Mouse (Mus musculus) heart, embryonic 13.5 days (tissue): ENCODE measurements around the gene Ceacam18. TPM values are rescaled to one million over a fixed set of nuclear protein-coding genes. Genes with fewer than 3 reads are reported as not detected.
"Not testable (repeated sequence)": the region's sequence is repeated elsewhere in the genome, so short reads cannot be mapped to it uniquely, and the experiment has no call there.

ENCODE experiments used
- ATAC-seq: fragments of 200-750 bp; cut with Nextera tagmentation; 2 replicates; pipeline ENCODE4 v1.8.0; 2017; ENCODE audit warnings: moderate TSS enrichment; ENCODE audit not compliant: insufficient number of reproducible peaks, low FRiP score, low TSS enrichment; ENCODE audit errors: extremely low read depth
- H3K27ac ChIP-seq: fragments of 300-500 bp; sonication (generic); replicated peaks from 2 replicates; pipeline ENCODE4 v1.5.1; 2015; ENCODE audit warnings: moderate library complexity, mild to moderate bottlenecking, inconsistent platforms
- H3K27me3 ChIP-seq: fragments of 300-500 bp; sonication (generic); replicated peaks from 2 replicates; pipeline ENCODE4 v1.6.1; 2015; ENCODE audit warnings: mild to moderate bottlenecking, inconsistent platforms
- H3K36me3 ChIP-seq: fragments of 300-500 bp; sonication (generic); 2 replicates; pipeline ENCODE4 v1.6.1; 2015; ENCODE audit warnings: mild to moderate bottlenecking, inconsistent platforms
- H3K4me1 ChIP-seq: fragments of 300-500 bp; sonication (generic); 2 replicates; pipeline ENCODE4 v1.6.1; 2015; ENCODE audit warnings: inconsistent platforms
- H3K4me2 ChIP-seq: fragments of 300-500 bp; sonication (generic); 2 replicates; pipeline ENCODE4 v1.6.1; 2015; ENCODE audit warnings: inconsistent platforms, mild to moderate bottlenecking, moderate library complexity
- H3K4me3 ChIP-seq: fragments of 300-500 bp; sonication (generic); 2 replicates; pipeline ENCODE4 v1.5.1; 2015; ENCODE audit warnings: moderate library complexity, mild to moderate bottlenecking, inconsistent platforms
- H3K9ac ChIP-seq: fragments of 300-500 bp; sonication (generic); 2 replicates; pipeline ENCODE4 v1.6.1; 2015; ENCODE audit warnings: inconsistent platforms, mild to moderate bottlenecking, moderate library complexity
- H3K9me3 ChIP-seq: fragments of 300-500 bp; sonication (generic); 2 replicates; pipeline ENCODE4 v1.6.1; 2016; ENCODE audit warnings: inconsistent platforms
- WGBS: fragments of 180-500 bp; shearing (Covaris S2); methylation state at CpG from one replicate; pipeline ENCODE4 v1.1.7; 2015; ENCODE audit warnings: mixed read lengths; 5-methylcytosine and 5-hydroxymethylcytosine counted together
- polyA plus RNA-seq: library from polyadenylated mRNA; unstranded; fragments of >200 nt; fragmentation: Nextera tagmentation; extraction: Ambion mirVana; gene quantifications from 2 replicates; pipeline ENCODE4 v1.2.1, GENCODE M21; 2015

Ceacam18 gene
- polyA plus RNA-seq, 1 experiment from 2014 or later: not detected

DNA sequence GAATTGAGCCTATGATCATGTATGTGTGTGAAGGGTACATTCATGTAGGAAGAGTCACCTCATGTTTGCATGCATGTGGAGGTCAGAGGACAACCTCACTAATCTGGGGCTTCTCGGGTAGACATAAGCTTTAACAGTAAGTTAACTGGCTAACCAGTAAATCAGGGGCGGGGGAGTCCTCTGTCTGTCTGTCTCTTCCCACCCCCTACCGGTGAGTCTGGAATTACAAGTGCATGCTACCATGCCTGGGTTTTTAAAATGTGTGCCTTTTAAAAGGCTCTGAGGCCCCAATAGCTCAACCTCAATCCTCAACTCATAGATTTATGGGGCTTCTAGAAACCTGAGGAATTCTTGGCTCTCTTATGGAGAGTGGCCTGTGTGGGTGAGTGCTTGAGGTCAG lies 34.1 kb downstream of the Ceacam18 start:
- Histone ChIP-seq H3K4me2 (no peak overlapping the region), H3K27ac (no peak overlapping the region), H3K27me3 (no peaks in the 10 kb centered on the region), H3K4me3 (no peak overlapping the region), H3K36me3 (no peaks in the 10 kb centered on the region), H3K9me3 (no peaks in the 10 kb centered on the region), H3K9ac (no peak overlapping the region), H3K4me1 (peaks cover 8% of the 10 kb centered on the region)
- 15% methylated on average over 3 of the region's 3 CpGs for WGBS
- no peak for ATAC-seq

DNA sequence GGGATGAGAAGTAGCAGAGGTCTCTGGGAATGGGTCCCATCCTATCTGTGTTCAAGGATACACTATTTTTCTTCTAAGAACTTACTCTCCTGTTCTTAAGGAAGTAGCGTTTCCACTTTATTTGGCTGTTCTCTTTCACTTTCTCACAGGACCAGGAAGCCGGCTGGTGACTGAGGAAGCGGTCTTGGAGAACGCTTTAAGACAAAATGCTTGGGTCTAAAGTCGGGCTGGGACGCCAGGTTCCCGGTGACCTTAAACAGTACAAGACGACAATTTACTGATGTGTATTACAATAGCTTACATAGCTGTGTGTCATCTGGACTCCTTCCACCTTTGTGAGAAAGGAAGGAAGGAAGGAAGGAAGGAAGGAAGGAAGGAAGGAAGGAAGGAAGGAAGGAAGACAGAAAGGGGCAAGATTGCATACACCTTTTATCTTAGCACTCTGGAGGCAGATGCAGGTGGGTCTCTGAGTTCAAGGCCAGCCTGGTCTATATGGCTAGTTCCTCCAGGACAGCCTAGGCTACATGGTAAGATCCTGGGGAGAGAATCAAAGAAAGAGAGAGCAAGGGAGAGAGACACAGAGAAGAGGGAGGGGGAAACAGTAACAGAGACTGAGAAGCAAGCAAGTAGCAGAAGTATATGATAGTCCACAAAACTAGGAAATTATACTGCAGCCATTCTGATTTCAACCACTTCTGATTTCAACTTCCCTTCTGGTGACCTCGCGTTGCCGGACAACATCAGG lies 36.7 kb downstream of the Ceacam18 start:
- peaks cover 8% of the 10 kb centered on the region for H3K4me1 ChIP-seq
- no peaks in the 10 kb centered on the region for H3K9me3 ChIP-seq
- H3K27me3 ChIP-seq: no peaks in the 10 kb centered on the region
- H3K9ac ChIP-seq: peak overlapping the region; percentile 89
- ATAC-seq: no peak
- 67% methylated on average over 11 of the region's 11 CpGs for WGBS
- peak overlapping the region; percentile 21 for H3K27ac ChIP-seq
- peak overlapping the region; percentile 87 for H3K4me2 ChIP-seq
- peaks cover 23% of the 10 kb centered on the region for H3K36me3 ChIP-seq
- peak overlapping the region; percentile 83 for H3K4me3 ChIP-seq

DNA sequence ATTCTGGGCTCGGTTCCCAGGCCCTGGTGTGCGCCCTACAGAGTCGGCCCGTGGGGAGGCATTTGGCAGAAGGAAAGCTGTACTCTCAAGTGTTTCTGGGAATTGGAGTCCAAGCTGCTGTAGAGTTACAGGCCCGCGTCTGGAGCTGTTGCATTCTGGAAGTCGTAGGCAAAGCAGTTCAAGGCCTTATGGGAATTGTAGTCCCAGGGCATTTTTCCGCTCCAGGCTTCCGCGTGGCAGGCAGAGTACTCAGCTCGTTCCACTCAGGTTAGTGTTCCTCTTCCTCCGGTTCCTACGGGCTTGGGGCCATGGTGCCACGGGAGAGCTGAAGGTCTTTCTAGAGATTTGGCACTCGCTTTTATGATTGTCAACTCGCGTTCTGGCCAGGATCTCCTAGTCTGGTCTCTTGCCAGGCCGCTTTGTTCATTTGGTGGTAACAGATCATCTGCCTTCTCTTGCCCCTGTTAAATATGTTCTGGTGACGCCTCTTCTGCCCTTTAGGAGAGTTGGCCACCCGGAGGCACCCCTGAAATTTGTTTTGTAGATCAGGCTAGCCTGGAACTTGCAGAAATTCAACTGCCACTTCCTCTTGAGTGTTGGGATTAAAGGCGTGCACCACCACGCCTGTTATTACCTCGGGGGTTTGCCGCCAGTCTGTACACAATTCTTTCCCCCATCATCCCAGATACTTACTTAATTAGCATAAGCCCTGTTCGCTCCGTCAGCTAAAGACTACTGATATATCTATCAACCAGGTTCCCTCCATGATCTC lies 37.5 kb downstream of the Ceacam18 start, which contains the start of gene Ctu1:
Ctu1 (plus strand) TSS at position 208 of the 772 bp plus-strand sequence.
- Histone ChIP-seq H3K4me1 (peaks cover 8% of the 10 kb centered on the region), H3K36me3 (peaks cover 30% of the 10 kb centered on the region), H3K9ac (peak within 1 kb of the TSS; percentile 89), H3K4me2 (peak within 1 kb of the TSS; percentile 87), H3K27me3 (no peaks in the 10 kb centered on the region), H3K9me3 (no peaks in the 10 kb centered on the region), H3K4me3 (peak within 1 kb of the TSS; percentile 83), H3K27ac (peak within 1 kb of the TSS; percentile 21)
- WGBS: under 1% methylated on average over 26 of the region's 26 CpGs
- ATAC-seq: peak; percentile 87

DNA sequence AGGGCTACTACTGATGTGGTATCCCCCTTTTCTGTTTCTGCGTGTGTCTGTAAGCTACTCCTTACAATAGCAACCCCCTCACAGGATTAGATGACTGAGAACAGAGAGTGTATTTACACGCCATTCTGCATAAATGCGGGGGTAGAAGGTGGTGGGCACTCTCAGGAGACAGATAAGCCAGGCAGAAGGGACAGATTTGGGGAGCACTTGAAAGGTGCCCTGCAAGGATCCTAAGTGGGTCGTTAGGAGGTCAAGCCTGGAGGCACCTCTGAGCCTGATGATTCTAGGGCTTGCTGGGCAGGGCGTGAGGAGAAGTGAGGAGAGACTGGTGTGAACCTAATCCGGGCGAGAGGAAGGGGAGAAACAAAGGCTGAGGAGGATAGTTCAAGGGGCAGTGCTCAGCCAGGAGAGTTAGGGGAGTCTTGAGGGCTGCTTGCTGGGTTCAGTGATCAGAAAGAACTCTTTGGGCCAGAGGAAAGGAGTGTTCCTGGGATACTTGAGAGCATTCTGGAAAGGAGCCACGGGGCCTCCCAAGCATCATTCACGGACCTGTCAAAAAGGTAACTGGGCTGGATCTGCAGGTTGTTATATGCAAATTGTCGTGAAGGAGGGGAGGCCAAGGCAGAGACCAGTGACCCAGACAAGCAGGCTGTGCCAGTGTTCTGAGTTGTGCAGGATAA lies 38.2 kb downstream of the Ceacam18 start:
- Histone ChIP-seq H3K27ac (0 out of 2 replicates have a peak overlapping the region, but pooled peaks have one; percentile 12), H3K4me2 (peak overlapping the region; percentile 87), H3K9ac (peak overlapping the region; percentile 89), H3K27me3 (no peaks in the 10 kb centered on the region), H3K36me3 (peaks cover 38% of the 10 kb centered on the region), H3K9me3 (0 out of 2 replicates have a peak, but pooled peaks cover 1% of the 10 kb centered on the region), H3K4me3 (peak overlapping the region; percentile 83), H3K4me1 (peaks cover 8% of the 10 kb centered on the region)
- ATAC-seq: no peak
- 18% methylated on average over 10 of the region's 10 CpGs for WGBS

DNA sequence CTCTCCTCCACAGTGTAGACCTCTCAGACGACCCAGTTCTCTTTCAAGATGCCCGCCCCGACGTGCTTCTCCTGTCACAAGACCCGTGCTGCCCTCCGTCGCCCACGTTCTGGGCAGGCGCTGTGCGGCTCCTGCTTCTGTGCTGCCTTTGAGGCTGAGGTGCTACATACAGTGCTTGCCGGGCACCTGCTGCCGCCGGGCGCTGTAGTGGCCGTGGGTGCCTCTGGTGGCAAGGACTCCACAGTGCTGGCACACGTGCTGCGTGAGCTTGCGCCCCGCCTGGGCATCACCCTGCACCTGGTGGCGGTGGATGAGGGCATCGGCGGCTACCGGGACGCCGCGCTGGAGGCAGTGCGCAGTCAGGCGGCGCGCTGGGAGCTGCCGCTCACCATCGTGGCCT lies 40.6 kb downstream of the Ceacam18 start:
- no peak overlapping the region for H3K27ac ChIP-seq
- WGBS: 89% methylated on average over 32 of the region's 32 CpGs

DNA sequence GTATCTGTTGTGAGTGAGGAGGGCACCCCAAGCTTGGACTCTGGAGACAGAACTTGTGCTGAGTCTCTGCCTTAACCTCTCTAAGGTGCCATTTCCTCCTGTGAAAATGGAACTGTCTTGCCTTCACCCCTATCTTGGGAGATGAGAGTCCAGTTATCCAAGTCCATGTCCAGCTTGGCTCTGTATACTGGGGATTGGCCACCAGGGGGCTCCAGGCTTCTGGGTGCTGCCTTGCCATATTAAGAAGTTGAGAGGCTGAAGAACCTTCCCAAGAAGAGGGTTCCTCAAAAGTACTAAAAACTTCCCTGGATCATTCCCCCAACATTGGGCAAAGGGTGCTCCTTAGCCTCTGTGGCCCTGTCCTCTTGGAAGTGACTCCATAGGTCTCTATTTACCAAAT lies 44.0 kb downstream of the Ceacam18 start:
- ATAC-seq: no peak
- Histone ChIP-seq H3K4me3 (no peak overlapping the region), H3K4me1 (no peaks in the 10 kb centered on the region), H3K27ac (no peak overlapping the region), H3K9ac (no peak overlapping the region), H3K36me3 (peaks cover 45% of the 10 kb centered on the region), H3K4me2 (no peak overlapping the region), H3K9me3 (0 out of 2 replicates have a peak, but pooled peaks cover 4% of the 10 kb centered on the region), H3K27me3 (no peaks in the 10 kb centered on the region)

More for the DNA sequence above, 40.6 kb downstream of the Ceacam18 start:
- peaks cover 45% of the 10 kb centered on the region for H3K36me3 ChIP-seq
- H3K9ac ChIP-seq: no peak overlapping the region
- peaks cover 8% of the 10 kb centered on the region for H3K4me1 ChIP-seq
- no peaks in the 10 kb centered on the region for H3K27me3 ChIP-seq
- 0 out of 2 replicates have a peak, but pooled peaks cover 4% of the 10 kb centered on the region for H3K9me3 ChIP-seq
- no peak overlapping the region for H3K4me2 ChIP-seq
- ATAC-seq: no peak
- H3K4me3 ChIP-seq: no peak overlapping the region

DNA sequence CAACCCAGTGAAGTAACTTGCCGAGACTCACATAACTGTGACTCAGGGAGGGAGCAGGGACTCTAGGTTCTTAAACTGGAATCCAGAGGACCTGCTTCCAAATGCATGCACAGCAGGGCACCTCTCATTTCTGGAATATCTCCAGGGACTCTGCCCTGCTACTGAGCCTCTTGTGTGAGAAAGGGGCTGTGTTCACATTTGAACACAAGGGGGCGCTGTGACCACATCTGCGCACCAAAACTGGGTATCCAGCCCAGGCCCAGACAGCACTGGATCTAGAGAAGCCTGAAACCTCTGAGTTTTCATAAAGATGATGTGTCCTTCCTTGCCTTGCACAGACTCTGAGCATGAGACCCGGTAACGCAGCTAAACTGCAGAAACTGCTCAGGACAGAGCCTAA lies 46.5 kb downstream of the Ceacam18 start:
- ATAC-seq: no peak
- Histone ChIP-seq H3K27me3 (no peaks in the 10 kb centered on the region), H3K9ac (no peak overlapping the region), H3K4me1 (no peaks in the 10 kb centered on the region), H3K36me3 (peaks cover 25% of the 10 kb centered on the region), H3K4me3 (no peak overlapping the region), H3K9me3 (0 out of 2 replicates have a peak, but pooled peaks cover 4% of the 10 kb centered on the region), H3K27ac (no peak overlapping the region), H3K4me2 (no peak overlapping the region)
- WGBS: 23% methylated on average over 5 of the region's 5 CpGs

DNA sequence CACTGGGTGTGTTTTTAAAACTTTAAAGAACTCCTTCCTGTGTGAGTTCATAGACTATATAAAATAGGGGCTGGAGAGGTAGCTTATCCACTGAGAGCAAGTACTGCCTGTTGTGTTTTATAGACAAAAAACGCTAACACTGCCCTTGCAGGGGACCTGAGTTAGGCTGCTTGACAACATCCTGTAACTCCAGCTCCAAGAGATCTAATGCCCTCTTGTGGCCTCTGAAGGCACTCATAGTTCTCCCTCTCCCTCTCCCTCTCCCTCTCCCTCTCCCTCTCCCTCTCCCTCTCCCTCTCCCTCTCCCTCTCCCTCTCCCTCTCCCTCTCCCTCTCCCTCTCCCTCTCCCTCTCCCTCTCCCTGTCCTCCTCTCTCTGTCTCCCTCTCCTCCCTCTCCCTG lies 48.0 kb downstream of the Ceacam18 start:
- 9% methylated on average over 1 of the region's 1 CpGs for WGBS
- not testable (repeated sequence) for H3K27ac ChIP-seq, H3K4me3 ChIP-seq, H3K9ac ChIP-seq, H3K4me1 ChIP-seq, H3K36me3 ChIP-seq, ATAC-seq, H3K4me2 ChIP-seq, H3K27me3 ChIP-seq, H3K9me3 ChIP-seq

DNA sequence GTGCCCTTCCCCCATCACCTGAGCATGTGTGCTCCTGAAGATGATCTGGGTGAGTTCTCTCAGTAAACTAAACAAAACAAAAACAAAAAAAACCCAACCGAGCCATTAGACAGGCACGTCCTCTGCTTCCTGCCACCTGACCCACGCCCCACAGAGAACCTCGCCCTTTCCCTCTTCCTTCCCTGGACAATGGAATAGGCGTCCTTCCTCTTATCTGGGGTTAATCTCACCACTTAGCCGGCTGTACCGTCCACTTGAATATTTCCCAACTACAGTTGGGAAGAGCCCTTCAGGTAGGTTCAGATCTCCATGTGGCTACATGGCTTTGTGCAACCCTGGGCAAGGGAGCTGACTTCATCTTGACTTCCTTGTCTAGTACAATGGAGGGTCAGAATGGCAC lies 50.6 kb downstream of the Ceacam18 start:
- Histone ChIP-seq H3K27me3 (no peaks in the 10 kb centered on the region), H3K36me3 (no peaks in the 10 kb centered on the region), H3K9me3 (no peaks in the 10 kb centered on the region), H3K4me2 (no peak overlapping the region), H3K27ac (no peak overlapping the region), H3K9ac (no peak overlapping the region), H3K4me3 (no peak overlapping the region), H3K4me1 (no peaks in the 10 kb centered on the region)
- no peak for ATAC-seq
- WGBS: 43% methylated on average over 7 of the region's 7 CpGs

DNA sequence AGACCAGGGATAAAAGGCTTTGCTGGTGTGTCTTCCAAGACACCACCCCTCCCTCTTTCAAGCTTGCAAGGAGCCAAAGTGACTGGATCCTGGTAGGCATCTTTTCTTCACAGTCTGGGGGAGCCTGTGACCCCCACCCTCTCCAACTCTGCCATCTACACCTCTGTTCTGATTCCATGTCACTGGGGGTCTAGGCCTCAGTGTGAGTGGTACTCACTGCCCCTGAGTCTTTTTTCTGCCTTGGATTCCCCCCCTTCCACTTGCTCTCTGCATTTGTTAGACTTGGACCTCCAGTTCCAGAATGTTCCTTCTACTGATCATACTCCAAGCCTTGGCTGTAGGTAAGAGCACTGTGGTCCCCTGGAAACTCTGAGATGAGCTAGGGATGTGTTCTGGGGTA lies 55.6 kb downstream of the Ceacam18 start, which contains the start of gene Klk14:
Klk14 (plus strand) TSS at position 301 of the 400 bp plus-strand sequence.
- H3K36me3 ChIP-seq: no peaks in the 10 kb centered on the region
- no peak within 1 kb of the TSS for H3K27ac ChIP-seq
- H3K9ac ChIP-seq: no peak within 1 kb of the TSS
- no peak within 1 kb of the TSS for H3K4me2 ChIP-seq
- no peak for ATAC-seq
- H3K4me1 ChIP-seq: no peaks in the 10 kb centered on the region
- H3K4me3 ChIP-seq: no peak within 1 kb of the TSS
- no peaks in the 10 kb centered on the region for H3K9me3 ChIP-seq
- no peaks in the 10 kb centered on the region for H3K27me3 ChIP-seq
